Mouse (Mus musculus): ENCODE data around the gene Krcc1. TPM values are rescaled to one million over a fixed set of nuclear protein-coding genes. Genes with fewer than 3 reads are reported as not detected.

Gene Krcc1
- total RNA-seq (2015; ENCODE audit: low replicate concordance): 20.4 and 25.5 TPM in 2 replicates
- total RNA-seq (2017; ENCODE audit: low replicate concordance): 39.8 and 43.4 TPM in 2 replicates

- peak; percentile 90 for ATAC-seq (replicated peaks; ENCODE audit: low FRiP score, poor library complexity, severe bottlenecking)
Measured at GRCm38 (mm10) chr6:71271389-71272315, at the start of gene Krcc1. Gene Krcc1, plus strand, starts transcription at chr6:71271677.

GRCm38 (mm10) chr6:71224184-71224943 lies 47.1 kb upstream of the Krcc1 start:
- no peak for ATAC-seq (replicated peaks; ENCODE audit: low FRiP score, poor library complexity, severe bottlenecking)

GRCm38 (mm10) chr6:71226544-71226943 lies 44.9 kb upstream of the Krcc1 start:
- no peak for ATAC-seq (replicated peaks; ENCODE audit: low FRiP score, poor library complexity, severe bottlenecking)

DNA sequence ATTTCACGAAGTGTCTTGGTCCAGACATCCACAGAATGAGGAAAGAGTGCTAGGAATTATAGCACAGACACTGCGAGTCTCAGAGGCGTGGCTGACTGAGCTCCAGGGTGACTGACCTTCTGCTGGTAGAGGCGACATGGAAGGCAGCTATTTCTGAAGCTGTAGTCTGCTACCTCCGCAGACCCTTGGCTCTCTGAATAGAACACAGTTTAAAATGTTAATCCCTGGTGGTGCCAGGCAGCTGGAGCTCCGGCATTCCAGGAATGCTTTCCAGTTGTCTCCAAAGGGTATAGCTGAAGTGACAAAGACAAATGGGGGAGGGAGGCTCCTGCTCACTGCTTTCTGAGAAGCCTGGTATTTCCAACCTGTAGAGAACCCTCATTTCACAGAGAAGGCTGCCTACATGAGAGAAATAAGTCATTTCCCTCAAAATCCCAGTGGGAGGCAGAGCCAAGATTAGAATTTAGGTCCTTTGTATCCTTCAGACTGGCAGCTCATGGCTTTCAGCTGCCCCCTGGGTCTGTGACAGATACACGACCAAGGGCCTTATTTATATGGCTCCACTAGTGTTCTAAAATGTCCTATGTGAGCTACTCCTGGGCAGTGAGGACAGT lies 44.2 kb upstream of the Krcc1 start:
- ATAC-seq (replicated peaks; ENCODE audit: low FRiP score, poor library complexity, severe bottlenecking): no peak

GRCm38 (mm10) chr6:71235121-71235520 lies 36.4 kb upstream of the Krcc1 start:
- ATAC-seq (replicated peaks; ENCODE audit: low FRiP score, poor library complexity, severe bottlenecking): no peak

- ATAC-seq (replicated peaks; ENCODE audit: low FRiP score, poor library complexity, severe bottlenecking): no peak
Measured at GRCm38 (mm10) chr6:71235944-71236343, 35.5 kb upstream of the Krcc1 start.

- no peak for ATAC-seq (replicated peaks; ENCODE audit: low FRiP score, poor library complexity, severe bottlenecking)
Measured at GRCm38 (mm10) chr6:71236506-71236905, 35.0 kb upstream of the Krcc1 start.

- ATAC-seq (replicated peaks; ENCODE audit: low FRiP score, poor library complexity, severe bottlenecking): no peak
Measured at GRCm38 (mm10) chr6:71237031-71237431, 34.4 kb upstream of the Krcc1 start.

DNA sequence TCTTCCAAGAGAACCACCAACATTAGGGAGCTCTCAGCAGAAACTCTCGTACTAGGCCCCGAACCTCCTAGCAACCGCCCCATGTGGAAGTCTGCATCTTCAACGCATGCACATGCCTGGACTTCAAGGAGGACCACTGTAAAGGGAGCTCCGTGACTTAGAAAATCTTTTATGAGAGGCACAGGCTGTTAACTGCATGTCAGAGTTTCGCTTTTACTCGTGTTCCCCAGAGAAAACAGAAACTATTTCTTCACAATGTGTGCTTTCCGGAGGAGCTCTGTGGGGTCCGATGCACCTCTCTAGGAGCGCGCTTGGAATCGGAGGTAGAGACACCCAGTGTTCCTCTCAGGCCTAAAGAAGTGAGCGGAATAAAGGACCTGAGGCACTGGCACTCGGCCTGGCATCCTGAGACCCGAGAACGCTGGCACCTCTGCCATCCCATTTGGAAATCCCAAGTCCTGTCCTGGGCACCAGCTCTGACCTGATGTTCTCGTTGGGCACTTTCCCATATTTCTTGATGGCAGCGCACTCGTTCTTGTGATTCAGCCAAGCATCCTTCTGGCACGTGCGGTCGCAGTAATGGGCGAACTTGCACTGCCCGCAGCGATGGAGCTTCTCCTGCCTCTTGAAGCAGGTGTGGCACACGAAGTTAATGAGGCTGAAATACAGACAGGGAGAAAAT lies 32.3 kb upstream of the Krcc1 start:
- no peak for ATAC-seq (replicated peaks; ENCODE audit: low FRiP score, poor library complexity, severe bottlenecking)

- no peak for ATAC-seq (replicated peaks; ENCODE audit: low FRiP score, poor library complexity, severe bottlenecking)
Measured at GRCm38 (mm10) chr6:71240831-71241230, 30.6 kb upstream of the Krcc1 start.

DNA sequence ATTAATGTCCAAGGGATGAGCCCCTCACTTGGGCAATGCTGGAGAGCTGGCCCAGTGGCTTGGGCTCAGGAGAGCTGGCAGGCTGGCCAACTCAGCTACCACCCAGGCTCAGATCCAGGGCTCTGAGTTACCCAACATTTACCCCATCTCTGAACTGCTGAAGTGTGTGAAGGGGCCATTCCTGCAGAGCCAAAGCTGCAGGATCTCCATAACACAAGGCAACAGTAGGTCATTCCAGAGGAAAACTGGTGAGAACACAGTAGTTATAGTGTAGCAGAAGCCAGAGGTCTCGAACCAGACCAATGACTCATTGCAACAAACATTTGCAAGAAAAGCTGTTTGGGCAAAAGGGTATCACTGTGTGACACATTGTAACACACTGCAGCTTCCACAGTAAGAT lies 28.7 kb upstream of the Krcc1 start:
- no peak for ATAC-seq (replicated peaks; ENCODE audit: low FRiP score, poor library complexity, severe bottlenecking)

- ATAC-seq (replicated peaks; ENCODE audit: low FRiP score, poor library complexity, severe bottlenecking): no peak
Measured at GRCm38 (mm10) chr6:71243258-71243657, 28.2 kb upstream of the Krcc1 start.

- ATAC-seq (replicated peaks; ENCODE audit: low FRiP score, poor library complexity, severe bottlenecking): no peak
Measured at GRCm38 (mm10) chr6:71248420-71248819, 23.1 kb upstream of the Krcc1 start.

DNA sequence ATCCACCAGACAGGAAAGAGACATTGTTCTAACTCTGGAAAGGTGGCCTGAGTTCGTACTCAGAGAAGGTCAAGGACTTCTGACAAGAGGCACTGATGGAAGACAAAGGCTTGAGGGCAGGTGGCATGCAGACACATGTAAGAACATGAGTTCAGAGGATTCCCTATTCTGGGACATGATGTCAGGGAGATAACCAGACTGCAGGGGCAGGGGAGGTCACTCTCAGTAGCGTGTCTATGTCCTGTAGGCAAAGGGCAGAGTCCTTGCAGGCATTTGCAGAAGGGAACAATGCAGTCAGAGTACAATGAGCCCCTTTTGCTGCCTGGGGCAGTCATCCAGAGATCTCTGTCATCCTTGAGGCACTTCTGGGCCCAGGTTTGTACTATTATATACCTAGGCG lies 21.9 kb upstream of the Krcc1 start:
- no peak for ATAC-seq (replicated peaks; ENCODE audit: low FRiP score, poor library complexity, severe bottlenecking)

GRCm38 (mm10) chr6:71250951-71251350 lies 20.5 kb upstream of the Krcc1 start:
- no peak for ATAC-seq (replicated peaks; ENCODE audit: low FRiP score, poor library complexity, severe bottlenecking)

DNA sequence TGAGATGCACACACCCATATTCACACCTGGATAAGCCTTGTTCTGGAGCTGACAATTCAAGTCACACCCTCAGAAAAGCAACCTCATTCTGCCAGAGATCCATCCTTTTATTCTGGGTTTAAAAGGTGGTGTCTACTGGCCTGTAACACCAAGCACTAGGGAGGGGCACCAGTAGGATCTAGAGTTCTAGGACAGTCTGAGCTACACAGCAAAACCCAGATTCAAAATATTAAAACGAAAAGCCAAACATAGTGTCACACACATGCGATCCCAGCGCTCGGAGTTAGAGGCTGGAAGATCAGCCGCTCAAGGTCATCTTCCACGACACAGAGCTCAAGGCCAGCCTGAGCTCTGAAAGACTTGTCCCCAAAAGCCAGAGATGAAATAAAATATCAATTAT lies 17.0 kb upstream of the Krcc1 start:
- ATAC-seq (replicated peaks; ENCODE audit: low FRiP score, poor library complexity, severe bottlenecking): no peak

- no peak for ATAC-seq (replicated peaks; ENCODE audit: low FRiP score, poor library complexity, severe bottlenecking)
Measured at GRCm38 (mm10) chr6:71256166-71256565, 15.3 kb upstream of the Krcc1 start.

- ATAC-seq (replicated peaks; ENCODE audit: low FRiP score, poor library complexity, severe bottlenecking): no peak
Measured at GRCm38 (mm10) chr6:71257375-71257774, 14.1 kb upstream of the Krcc1 start.

DNA sequence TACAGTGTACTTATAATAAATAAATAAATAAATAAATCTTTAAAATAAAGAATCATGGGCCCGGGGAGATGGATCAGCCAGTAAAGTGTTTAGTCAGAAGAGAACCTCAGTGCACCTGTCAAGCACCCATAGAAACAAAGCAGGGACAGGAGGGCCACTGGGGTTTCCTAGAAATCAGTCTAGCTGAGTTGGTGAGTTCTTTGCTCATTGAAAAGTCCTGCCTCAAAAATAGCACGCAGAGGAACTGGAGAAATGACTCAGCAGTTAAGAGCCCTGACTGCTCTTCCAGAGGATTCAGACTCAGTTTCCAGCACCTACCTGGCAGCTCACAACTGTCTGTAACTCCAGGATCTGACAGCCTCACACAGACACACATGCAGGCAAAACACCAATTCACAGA lies 12.9 kb upstream of the Krcc1 start:
- ATAC-seq (replicated peaks; ENCODE audit: low FRiP score, poor library complexity, severe bottlenecking): no peak

DNA sequence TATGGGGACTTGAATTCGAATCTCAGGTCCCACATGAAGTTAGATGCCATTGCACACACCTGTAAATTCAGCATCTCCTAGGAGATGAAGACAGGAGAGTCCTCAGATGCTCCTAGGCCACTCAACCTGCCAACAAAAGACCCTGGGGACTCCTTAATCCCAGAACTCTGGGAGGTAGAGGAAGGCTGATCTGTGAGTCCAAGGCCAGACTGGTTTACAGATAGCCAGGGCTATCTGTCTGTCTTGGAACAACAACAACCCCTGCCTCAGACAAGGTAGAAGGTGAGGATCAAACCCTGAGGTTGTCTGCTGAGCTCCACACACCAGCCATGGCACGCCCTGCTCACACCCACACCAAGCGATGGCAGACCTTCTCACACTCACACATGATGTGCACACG lies 12.3 kb upstream of the Krcc1 start:
- ATAC-seq (replicated peaks; ENCODE audit: low FRiP score, poor library complexity, severe bottlenecking): no peak
